Mouse (Mus musculus): ENCODE results near the gene Xdh. TPM values are rescaled to one million over a fixed set of nuclear protein-coding genes. Genes with fewer than 3 reads are reported as not detected.

The Xdh gene
- total RNA-seq (2014; rRNA removed) (0.18 and 0.37 TPM in 2 replicates), polyA plus RNA-seq (2015; fragmentation: Nextera tagmentation; extraction: Ambion mirVana) (0.93 and 1.3 TPM in 2 replicates)

GRCm38 (mm10) chr17:73950062-73950735, at the start of gene Xdh:
Xdh (minus strand) TSS chr17:73950196.
- Histone ChIP-seq H3K4me2 (ENCODE audit: low read depth, low read length) (no peak within 1 kb of the TSS), H3K4me1 (ENCODE audit: insufficient read depth, low read length) (no peaks in the 10 kb centered on the region), H3K27me3 (ENCODE audit: insufficient read depth, low read length) (no peaks in the 10 kb centered on the region), H3K9ac (replicated peaks; ENCODE audit: low read length) (no peak within 1 kb of the TSS), H3K36me3 (ENCODE audit: insufficient read depth, low read length) (no peaks in the 10 kb centered on the region), H3K4me3 (ENCODE audit: low read length) (no peak within 1 kb of the TSS), H3K27ac (no peak within 1 kb of the TSS), H3K9me3 (ENCODE audit: low read length) (no peaks in the 10 kb centered on the region)
- DNase-seq (ENCODE audit: low spot score) (no peak), ATAC-seq (no peak)
- no peak for TF ChIP-seq CTCF (IDR thresholded peaks at IDR 0.05; ENCODE audit: low read depth)
- WGBS, result 83% methylated on average over 13 of the region's 13 CpGs

- Histone ChIP-seq H3K4me1 (ENCODE audit: insufficient read depth, low read length) (no peaks in the 10 kb centered on the region), H3K9ac (replicated peaks; ENCODE audit: low read length) (no peak overlapping the region), H3K27ac (no peak overlapping the region), H3K9me3 (ENCODE audit: low read length) (no peaks in the 10 kb centered on the region), H3K27me3 (ENCODE audit: insufficient read depth, low read length) (no peaks in the 10 kb centered on the region), H3K36me3 (ENCODE audit: insufficient read depth, low read length) (no peaks in the 10 kb centered on the region), H3K4me3 (ENCODE audit: low read length) (no peak overlapping the region), H3K4me2 (ENCODE audit: low read depth, low read length) (no peak overlapping the region)
- TF ChIP-seq CTCF (IDR thresholded peaks at IDR 0.05; ENCODE audit: low read depth), result no peak
- DNase-seq (ENCODE audit: low spot score), result no peak
- WGBS, result 88% methylated on average over 13 of the region's 13 CpGs
- no peak for ATAC-seq
Observed at GRCm38 (mm10) chr17:73995907-73996645, 46.1 kb upstream of the Xdh start.

DNA sequence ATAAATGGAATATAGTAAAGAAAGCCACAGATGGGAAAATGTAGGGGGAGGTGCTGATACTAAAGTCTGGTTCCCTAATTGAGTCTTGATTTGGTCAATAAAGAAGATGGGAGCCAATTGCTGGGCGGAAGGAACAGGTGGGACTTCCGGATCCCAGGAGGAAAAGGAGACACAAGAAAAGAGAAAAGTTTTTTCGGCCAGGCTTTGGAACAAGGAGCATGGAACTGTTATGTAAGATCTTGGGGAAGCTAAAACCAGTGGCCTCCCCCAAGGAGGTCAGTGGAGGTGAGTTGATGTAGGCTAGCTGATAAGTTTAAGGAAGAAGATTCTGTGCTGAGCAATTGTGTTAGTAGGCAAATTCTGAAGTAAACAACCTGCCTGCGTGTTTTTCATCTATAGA, 41.3 kb upstream of the Xdh start:
- H3K9me3 ChIP-seq (ENCODE audit: low read length), result no peaks in the 10 kb centered on the region
- 92% methylated on average over 4 of the region's 4 CpGs for WGBS
- ATAC-seq, result no peak

GRCm38 (mm10) chr17:73986571-73986970, 36.6 kb upstream of the Xdh start:
- no peak for DNase-seq (ENCODE audit: low spot score)
- no peaks in the 10 kb centered on the region for H3K36me3 ChIP-seq (ENCODE audit: insufficient read depth, low read length)
- WGBS, result 84% methylated on average over 2 of the region's 2 CpGs

More for the DNA sequence above, 41.3 kb upstream of the Xdh start:
- Histone ChIP-seq H3K36me3 (ENCODE audit: insufficient read depth, low read length) (no peaks in the 10 kb centered on the region), H3K9ac (replicated peaks; ENCODE audit: low read length) (no peak overlapping the region), H3K27me3 (ENCODE audit: insufficient read depth, low read length) (no peaks in the 10 kb centered on the region), H3K4me2 (ENCODE audit: low read depth, low read length) (no peak overlapping the region), H3K27ac (no peak overlapping the region), H3K4me3 (ENCODE audit: low read length) (no peak overlapping the region), H3K4me1 (ENCODE audit: insufficient read depth, low read length) (no peaks in the 10 kb centered on the region)
- DNase-seq (ENCODE audit: low spot score), result no peak
- TF ChIP-seq CTCF (IDR thresholded peaks at IDR 0.05; ENCODE audit: low read depth), result no peak

GRCm38 (mm10) chr17:73985936-73986335, 35.9 kb upstream of the Xdh start:
- Histone ChIP-seq H3K36me3 (ENCODE audit: insufficient read depth, low read length) (no peaks in the 10 kb centered on the region), H3K9me3 (ENCODE audit: low read length) (no peaks in the 10 kb centered on the region), H3K4me3 (ENCODE audit: low read length) (no peak overlapping the region), H3K9ac (replicated peaks; ENCODE audit: low read length) (no peak overlapping the region), H3K4me1 (ENCODE audit: insufficient read depth, low read length) (no peaks in the 10 kb centered on the region), H3K27ac (no peak overlapping the region), H3K27me3 (ENCODE audit: insufficient read depth, low read length) (no peaks in the 10 kb centered on the region), H3K4me2 (ENCODE audit: low read depth, low read length) (no peak overlapping the region)
- WGBS, result 86% methylated on average over 4 of the region's 4 CpGs
- no peak for TF ChIP-seq CTCF (IDR thresholded peaks at IDR 0.05; ENCODE audit: low read depth)
- DNase-seq (ENCODE audit: low spot score), result no peak
- ATAC-seq, result no peak

More at GRCm38 (mm10) chr17:73986571-73986970, 36.6 kb upstream of the Xdh start:
- Histone ChIP-seq H3K27ac (no peak overlapping the region), H3K4me2 (ENCODE audit: low read depth, low read length) (no peak overlapping the region), H3K9ac (replicated peaks; ENCODE audit: low read length) (no peak overlapping the region), H3K9me3 (ENCODE audit: low read length) (no peaks in the 10 kb centered on the region), H3K4me3 (ENCODE audit: low read length) (no peak overlapping the region), H3K4me1 (ENCODE audit: insufficient read depth, low read length) (no peaks in the 10 kb centered on the region), H3K27me3 (ENCODE audit: insufficient read depth, low read length) (no peaks in the 10 kb centered on the region)
- no peak for TF ChIP-seq CTCF (IDR thresholded peaks at IDR 0.05; ENCODE audit: low read depth)
- no peak for ATAC-seq

- ATAC-seq, result no peak
- H3K27ac ChIP-seq, result no peak overlapping the region
Observed at GRCm38 (mm10) chr17:73984508-73984907, 34.5 kb upstream of the Xdh start.

GRCm38 (mm10) chr17:73982871-73983270, 32.9 kb upstream of the Xdh start:
- ATAC-seq (no peak), DNase-seq (ENCODE audit: low spot score) (no peak)
- Histone ChIP-seq H3K4me3 (ENCODE audit: low read length) (no peak overlapping the region), H3K4me1 (ENCODE audit: insufficient read depth, low read length) (no peaks in the 10 kb centered on the region), H3K27me3 (ENCODE audit: insufficient read depth, low read length) (no peaks in the 10 kb centered on the region), H3K9me3 (ENCODE audit: low read length) (no peaks in the 10 kb centered on the region), H3K27ac (no peak overlapping the region), H3K9ac (replicated peaks; ENCODE audit: low read length) (no peak overlapping the region), H3K36me3 (ENCODE audit: insufficient read depth, low read length) (no peaks in the 10 kb centered on the region), H3K4me2 (ENCODE audit: low read depth, low read length) (no peak overlapping the region)
- 80% methylated on average over 1 of the region's 1 CpGs for WGBS
- TF ChIP-seq CTCF (IDR thresholded peaks at IDR 0.05; ENCODE audit: low read depth), result no peak

More at GRCm38 (mm10) chr17:73984508-73984907, 34.5 kb upstream of the Xdh start:
- Histone ChIP-seq H3K4me1 (ENCODE audit: insufficient read depth, low read length) (no peaks in the 10 kb centered on the region), H3K4me3 (ENCODE audit: low read length) (no peak overlapping the region), H3K4me2 (ENCODE audit: low read depth, low read length) (no peak overlapping the region), H3K36me3 (ENCODE audit: insufficient read depth, low read length) (no peaks in the 10 kb centered on the region), H3K9ac (replicated peaks; ENCODE audit: low read length) (no peak overlapping the region), H3K27me3 (ENCODE audit: insufficient read depth, low read length) (no peaks in the 10 kb centered on the region), H3K9me3 (ENCODE audit: low read length) (no peaks in the 10 kb centered on the region)
- 25% methylated on average over 4 of the region's 4 CpGs for WGBS
- DNase-seq (ENCODE audit: low spot score), result no peak
- TF ChIP-seq CTCF (IDR thresholded peaks at IDR 0.05; ENCODE audit: low read depth), result no peak
